Mouse (Mus musculus) hindbrain, embryonic 13.5 days (tissue): ENCODE results near the gene Nuak1. TPM values are rescaled to one million over a fixed set of nuclear protein-coding genes. Genes with fewer than 3 reads are reported as not detected.

Source experiments
- ATAC-seq: fragments of 200-750 bp; cut with Nextera tagmentation; 2 replicates; pipeline ENCODE4 v1.8.0; 2017; ENCODE audit warnings: moderate TSS enrichment; ENCODE audit not compliant: low FRiP score
- H3K27ac ChIP-seq: fragments of 300-500 bp; sonication (generic); 2 replicates; pipeline ENCODE4 v1.5.1; 2015; ENCODE audit warnings: inconsistent platforms, mild to moderate bottlenecking, moderate library complexity
- H3K27me3 ChIP-seq: fragments of 300-500 bp; sonication (generic); 2 replicates; pipeline ENCODE4 v1.6.1; 2015; ENCODE audit warnings: mild to moderate bottlenecking, inconsistent platforms
- H3K36me3 ChIP-seq: fragments of 300-500 bp; sonication (generic); 2 replicates; pipeline ENCODE4 v1.6.1; 2015; ENCODE audit warnings: mild to moderate bottlenecking, inconsistent platforms
- H3K4me1 ChIP-seq: fragments of 300-500 bp; sonication (generic); replicated peaks from 2 replicates; pipeline ENCODE4 v1.6.1; 2015; ENCODE audit warnings: inconsistent platforms
- H3K4me2 ChIP-seq: fragments of 300-500 bp; sonication (generic); 2 replicates; pipeline ENCODE4 v1.6.1; 2015; ENCODE audit warnings: inconsistent platforms, mild to moderate bottlenecking, moderate library complexity
- H3K4me3 ChIP-seq: fragments of 300-500 bp; sonication (generic); 2 replicates; pipeline ENCODE4 v1.5.1; 2015; ENCODE audit warnings: mild to moderate bottlenecking, inconsistent platforms
- H3K9ac ChIP-seq: fragments of 300-500 bp; sonication (generic); 2 replicates; pipeline ENCODE4 v1.6.1; 2015; ENCODE audit warnings: mild to moderate bottlenecking, inconsistent platforms
- H3K9me3 ChIP-seq: fragments of 300-500 bp; sonication (generic); 2 replicates; pipeline ENCODE4 v1.6.1; 2016; ENCODE audit warnings: inconsistent platforms
- WGBS: fragments of 180-500 bp; shearing (Covaris S2); methylation state at CpG from one replicate; pipeline ENCODE4 v1.1.7; 2015; 5-methylcytosine and 5-hydroxymethylcytosine counted together
- polyA plus RNA-seq: library from polyadenylated mRNA; unstranded; fragments of >200 nt; fragmentation: Nextera tagmentation; extraction: Ambion mirVana; gene quantifications from 2 replicates; pipeline ENCODE4 v1.2.1, GENCODE M21; 2015

Nuak1 gene
- polyA plus RNA-seq, 1 experiment from 2014 or later = 4.6 TPM

- Histone ChIP-seq H3K27me3 (no peaks in the 10 kb centered on the region), H3K4me2 (peak overlapping the region; percentile 93), H3K9ac (peak overlapping the region; percentile 100), H3K36me3 (no peaks in the 10 kb centered on the region), H3K27ac (peak overlapping the region; percentile 99), H3K9me3 (no peaks in the 10 kb centered on the region), H3K4me3 (peak overlapping the region; percentile 90), H3K4me1 (peaks cover 54% of the 10 kb centered on the region)
- 11% methylated on average over 11 of the region's 11 CpGs for WGBS
- no peak for ATAC-seq
Observed at GRCm38 (mm10) chr10:84441846-84442245, 1.4 kb upstream of the Nuak1 start.

GRCm38 (mm10) chr10:84441434-84441785, 1.0 kb upstream of the Nuak1 start:
- WGBS = under 1% methylated on average over 7 of the region's 7 CpGs

GRCm38 (mm10) chr10:84440181-84440540, 236 bp downstream of the Nuak1 start:
- Histone ChIP-seq H3K36me3 (no peaks in the 10 kb centered on the region), H3K9ac (peak overlapping the region; percentile 100), H3K4me1 (peaks cover 67% of the 10 kb centered on the region), H3K27me3 (no peaks in the 10 kb centered on the region), H3K4me2 (peak overlapping the region; percentile 93), H3K9me3 (no peaks in the 10 kb centered on the region), H3K4me3 (peak overlapping the region; percentile 90), H3K27ac (peak overlapping the region; percentile 99)
- ATAC-seq = peak; percentile 38
- WGBS = under 1% methylated on average over 31 of the region's 32 CpGs

More at GRCm38 (mm10) chr10:84441434-84441785, 1.0 kb upstream of the Nuak1 start:
- Histone ChIP-seq H3K9me3 (no peaks in the 10 kb centered on the region), H3K27me3 (no peaks in the 10 kb centered on the region), H3K4me1 (peaks cover 58% of the 10 kb centered on the region), H3K4me3 (peak overlapping the region; percentile 90), H3K27ac (peak overlapping the region; percentile 99), H3K4me2 (peak overlapping the region; percentile 93), H3K36me3 (no peaks in the 10 kb centered on the region), H3K9ac (peak overlapping the region; percentile 100)
- ATAC-seq = peak; percentile 3; the same call in 1 of the 2 replicates

- H3K27me3 ChIP-seq = no peaks in the 10 kb centered on the region
- peaks cover 72% of the 10 kb centered on the region for H3K4me1 ChIP-seq
- WGBS = 7% methylated on average over 7 of the region's 7 CpGs
- peak overlapping the region; percentile 90 for H3K4me3 ChIP-seq
- peak overlapping the region; percentile 99 for H3K27ac ChIP-seq
- no peaks in the 10 kb centered on the region for H3K9me3 ChIP-seq
- peak overlapping the region; percentile 100 for H3K9ac ChIP-seq
- ATAC-seq = no peak
- H3K36me3 ChIP-seq = 0 out of 2 replicates have a peak, but pooled peaks cover 3% of the 10 kb centered on the region
- H3K4me2 ChIP-seq = peak overlapping the region; percentile 93
Observed at GRCm38 (mm10) chr10:84439228-84439596, 1.2 kb downstream of the Nuak1 start.

GRCm38 (mm10) chr10:84438466-84439227, 1.8 kb downstream of the Nuak1 start:
- peak overlapping the region; percentile 93 for H3K4me2 ChIP-seq
- no peak for ATAC-seq
- H3K36me3 ChIP-seq = peaks cover 7% of the 10 kb centered on the region
- H3K27me3 ChIP-seq = no peaks in the 10 kb centered on the region
- peak overlapping the region; percentile 100 for H3K9ac ChIP-seq
- peaks cover 74% of the 10 kb centered on the region for H3K4me1 ChIP-seq
- H3K9me3 ChIP-seq = no peaks in the 10 kb centered on the region
- WGBS = 37% methylated on average over 19 of the region's 19 CpGs
- H3K4me3 ChIP-seq = peak overlapping the region; percentile 90
- H3K27ac ChIP-seq = peak overlapping the region; percentile 99

GRCm38 (mm10) chr10:84438049-84438422, 2.4 kb downstream of the Nuak1 start:
- Histone ChIP-seq H3K36me3 (peaks cover 13% of the 10 kb centered on the region), H3K27me3 (no peaks in the 10 kb centered on the region), H3K27ac (peak overlapping the region; percentile 99), H3K4me3 (peak overlapping the region; percentile 90), H3K9me3 (no peaks in the 10 kb centered on the region), H3K4me1 (peaks cover 73% of the 10 kb centered on the region), H3K9ac (peak overlapping the region; percentile 100), H3K4me2 (peak overlapping the region; percentile 93)
- ATAC-seq = peak; percentile 70
- WGBS = 0% methylated on average over 7 of the region's 7 CpGs

GRCm38 (mm10) chr10:84437166-84438048, 3.0 kb downstream of the Nuak1 start:
- Histone ChIP-seq H3K4me2 (peak overlapping the region; percentile 93), H3K4me1 (peaks cover 66% of the 10 kb centered on the region), H3K4me3 (peak overlapping the region; percentile 90), H3K27me3 (no peaks in the 10 kb centered on the region), H3K36me3 (peaks cover 18% of the 10 kb centered on the region), H3K9me3 (no peaks in the 10 kb centered on the region), H3K9ac (peak overlapping the region; percentile 61), H3K27ac (peak overlapping the region; percentile 99)
- 29% methylated on average over 14 of the region's 14 CpGs for WGBS
- ATAC-seq = peak; percentile 49

- peaks cover 30% of the 10 kb centered on the region for H3K36me3 ChIP-seq
- H3K9me3 ChIP-seq = no peaks in the 10 kb centered on the region
- H3K27me3 ChIP-seq = no peaks in the 10 kb centered on the region
- H3K4me2 ChIP-seq = peak overlapping the region; percentile 93; the same call in 1 of the 2 replicates
- ATAC-seq = no peak
- peaks cover 53% of the 10 kb centered on the region for H3K4me1 ChIP-seq
- H3K9ac ChIP-seq = no peak overlapping the region
- no peak overlapping the region for H3K4me3 ChIP-seq
- H3K27ac ChIP-seq = no peak overlapping the region
- WGBS = 57% methylated on average over 11 of the region's 11 CpGs
Observed at GRCm38 (mm10) chr10:84435930-84436329, 4.5 kb downstream of the Nuak1 start.

GRCm38 (mm10) chr10:84433193-84433801, 7.1 kb downstream of the Nuak1 start:
- Histone ChIP-seq H3K4me3 (no peak overlapping the region), H3K9ac (no peak overlapping the region), H3K4me2 (no peak overlapping the region), H3K4me1 (peaks cover 37% of the 10 kb centered on the region), H3K27me3 (no peaks in the 10 kb centered on the region), H3K36me3 (peaks cover 43% of the 10 kb centered on the region), H3K27ac (no peak overlapping the region), H3K9me3 (no peaks in the 10 kb centered on the region)
- no peak for ATAC-seq
- 84% methylated on average over 21 of the region's 21 CpGs for WGBS

GRCm38 (mm10) chr10:84424374-84424773, 16.0 kb downstream of the Nuak1 start:
- no peak overlapping the region for H3K27ac ChIP-seq
- 66% methylated on average over 7 of the region's 7 CpGs for WGBS
- no peak overlapping the region; the same call in 1 of the 2 replicates for H3K9ac ChIP-seq
- no peaks in the 10 kb centered on the region for H3K9me3 ChIP-seq
- H3K4me3 ChIP-seq = no peak overlapping the region
- no peak for ATAC-seq
- peaks cover 35% of the 10 kb centered on the region for H3K4me1 ChIP-seq
- H3K4me2 ChIP-seq = no peak overlapping the region
- H3K27me3 ChIP-seq = no peaks in the 10 kb centered on the region
- H3K36me3 ChIP-seq = peaks cover 22% of the 10 kb centered on the region

GRCm38 (mm10) chr10:84423903-84424302, 16.5 kb downstream of the Nuak1 start:
- peaks cover 21% of the 10 kb centered on the region for H3K36me3 ChIP-seq
- H3K27me3 ChIP-seq = no peaks in the 10 kb centered on the region
- no peak for ATAC-seq
- peaks cover 35% of the 10 kb centered on the region for H3K4me1 ChIP-seq
- H3K9me3 ChIP-seq = no peaks in the 10 kb centered on the region
- no peak overlapping the region for H3K4me3 ChIP-seq
- H3K4me2 ChIP-seq = no peak overlapping the region
- H3K27ac ChIP-seq = no peak overlapping the region
- whole genome bisulfite sequencing = 85% methylated on average over 5 of the region's 5 CpGs
- H3K9ac ChIP-seq = no peak overlapping the region

GRCm38 (mm10) chr10:84420589-84420988, 19.8 kb downstream of the Nuak1 start:
- H3K36me3 ChIP-seq = peaks cover 21% of the 10 kb centered on the region
- H3K9ac ChIP-seq = no peak overlapping the region
- H3K4me3 ChIP-seq = no peak overlapping the region
- no peaks in the 10 kb centered on the region for H3K27me3 ChIP-seq
- H3K9me3 ChIP-seq = no peaks in the 10 kb centered on the region
- H3K4me1 ChIP-seq = peaks cover 11% of the 10 kb centered on the region
- H3K4me2 ChIP-seq = no peak overlapping the region
- no peak for ATAC-seq
- WGBS = 92% methylated on average over 6 of the region's 6 CpGs
- H3K27ac ChIP-seq = no peak overlapping the region
